Mouse (Mus musculus) cortical plate, adult 2 months (tissue): ENCODE data around the gene Ireb2.

Experiments
- CTCF ChIP-seq: fragments of 200-500 bp; IDR thresholded peaks from 2 replicates; pipeline ENCODE4 v1.5.1; 2011; ENCODE audit warnings: mild to moderate bottlenecking, control low read depth, low read length; ENCODE audit not compliant: insufficient read depth; ENCODE audit errors: extremely low read depth
- POLR2A ChIP-seq: fragments of 200-500 bp; IDR thresholded peaks from 2 replicates; pipeline ENCODE4 v1.6.1; 2011; ENCODE audit warnings: mild to moderate bottlenecking, low read length, control low read depth; ENCODE audit not compliant: insufficient read depth; ENCODE audit errors: extremely low read depth

DNA sequence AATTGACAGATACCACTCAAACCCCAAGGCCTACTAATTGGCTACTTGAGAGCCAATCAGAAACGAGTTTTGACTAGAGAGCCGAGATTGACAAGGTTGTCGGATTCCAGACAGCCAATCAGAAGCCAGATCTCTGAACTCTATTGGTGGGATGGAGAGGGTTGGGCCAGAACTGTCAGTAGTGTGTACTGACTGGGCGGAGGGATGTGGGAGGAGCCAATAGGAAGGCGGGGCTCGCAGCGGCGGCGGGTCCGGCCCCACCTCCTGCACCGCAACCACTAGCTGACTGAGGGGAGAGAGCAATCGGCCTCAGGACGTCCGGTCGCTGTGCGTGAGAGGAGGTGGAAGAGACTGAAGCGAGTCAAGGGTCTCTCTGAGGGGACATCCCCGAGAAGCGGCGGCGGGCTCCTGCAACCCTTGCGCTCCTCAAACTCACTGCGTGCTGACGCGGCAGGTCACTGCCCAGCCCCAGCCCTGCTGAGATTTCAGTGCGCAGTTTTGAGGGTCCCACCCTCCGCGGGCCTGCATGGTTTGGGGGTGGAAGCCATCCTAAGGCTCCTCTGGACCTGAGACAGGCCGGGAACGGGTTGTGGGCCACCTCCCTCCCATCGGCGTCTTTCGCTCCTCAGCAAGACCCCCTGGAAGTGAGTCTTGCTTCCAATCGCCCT, 53.6 kb downstream of the Ireb2 start, which contains the start of gene Hykk:
- TF ChIP-seq CTCF (no peak), POLR2A (peak; percentile 62; the same call in 1 of the 2 replicates)
